Mouse (Mus musculus): Measurements from ENCODE around the gene Pebp1.

DNA sequence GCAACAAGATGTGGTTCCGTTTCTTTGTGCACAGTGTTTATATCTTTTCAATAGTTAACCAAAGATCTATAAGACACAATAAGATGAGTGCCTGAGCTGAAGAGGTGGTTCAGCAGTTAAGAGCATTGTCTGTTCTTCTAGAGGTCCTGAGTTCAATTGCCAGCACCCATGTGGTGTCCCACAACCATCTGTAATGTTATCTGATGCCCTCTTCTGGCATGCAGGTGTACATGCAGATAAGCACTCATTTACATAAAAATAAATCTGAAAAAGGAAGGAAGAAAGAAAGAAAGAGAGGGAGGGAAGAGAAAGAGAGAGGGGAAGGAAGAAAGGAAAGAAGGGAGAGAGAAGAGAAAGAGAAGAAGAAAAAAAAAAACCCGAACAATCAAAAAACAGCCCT lies 19.4 kb upstream of the Pebp1 start:
- no peak for TF ChIP-seq CTCF (IDR thresholded peaks at IDR 0.05; ENCODE audit: control insufficient read depth, insufficient read depth, insufficient replicate concordance, low read depth, low read length)
- TF ChIP-seq POLR2A (IDR thresholded peaks at IDR 0.05; ENCODE audit: control insufficient read depth, low read depth, low read length) = no peak
